Comparison of ENCODE assay signal across 12 mouse cellular contexts in the genomic region with DNA sequence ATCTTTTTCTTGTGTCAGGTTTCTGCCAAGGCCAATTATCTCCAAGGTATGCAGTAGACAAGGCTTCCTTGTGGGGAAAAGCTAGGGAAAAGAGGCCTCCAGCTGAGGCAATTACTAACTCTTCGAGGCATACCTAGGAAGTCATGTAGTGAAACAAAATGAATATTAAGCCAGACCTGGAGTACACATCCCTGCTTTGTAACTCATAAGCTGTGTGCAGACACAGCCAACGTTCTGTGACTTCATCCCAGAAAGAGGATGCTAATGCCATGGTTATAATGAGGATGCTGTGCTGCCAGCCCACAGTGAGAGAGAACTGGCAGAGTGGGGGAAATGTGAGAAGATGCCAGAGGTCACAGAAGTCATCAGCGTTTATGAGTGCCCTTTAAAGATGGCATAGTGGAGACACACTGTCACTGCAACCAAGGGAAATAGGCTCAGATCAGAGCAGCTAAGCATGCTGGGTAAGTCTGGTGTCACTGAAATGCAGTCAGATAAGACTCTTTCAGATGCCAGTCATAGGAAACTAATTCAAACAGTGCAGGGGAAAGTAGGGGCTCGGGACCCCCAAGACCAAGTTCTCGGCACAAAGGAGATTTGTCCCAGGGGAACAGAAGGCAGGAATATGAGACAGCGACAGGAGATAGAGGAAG. TPM values are rescaled to one million over a fixed set of nuclear protein-coding genes. Genes with fewer than 3 reads are reported as not detected.
DNase-seq lines count a peak whose midpoint lies in the region; ATAC-seq lines count a peak whose summit lies in the region.
"Had no signal": no experiment of that assay in that cellular context is flagged by ENCODE, and none has a peak within 500 bp of the region (broad histone marks: within the 10 kb centered on the region; RNA-seq: fewer than 3 reads in every experiment).

No protein-coding gene starts in this region.

- H3K4me2 ChIP-seq in forebrain, embryonic 16.5 days (ENCODE audit: low read length): 0 out of 2 replicates have a peak overlapping the region, but pooled peaks have one; percentile 5

- no peak overlapping the region for H3K9ac ChIP-seq in forebrain, embryonic 16.5 days (replicated peaks; ENCODE audit: low read depth, low read length)

- no peak for ATAC-seq in forebrain, embryonic 16.5 days

- H3K4me1 ChIP-seq in forebrain, embryonic 16.5 days (replicated peaks; ENCODE audit: control insufficient read depth, insufficient read depth, low read length): peaks cover 45% of the 10 kb centered on the region
- H3K4me1 ChIP-seq in midbrain, embryonic 10.5 days: peaks cover 68% of the 10 kb centered on the region

- H3K27me3 ChIP-seq in forebrain, embryonic 16.5 days (replicated peaks; ENCODE audit: control insufficient read depth, insufficient read depth, low read length): no peaks in the 10 kb centered on the region
- no peaks in the 10 kb centered on the region for H3K27me3 ChIP-seq in midbrain, embryonic 10.5 days (ENCODE audit: low read depth, poor library complexity, severe bottlenecking)

- H3K4me3 ChIP-seq in forebrain, embryonic 16.5 days (replicated peaks; ENCODE audit: low read length): no peak overlapping the region
- peak overlapping the region; percentile 44 for H3K4me3 ChIP-seq in midbrain, embryonic 10.5 days

- peak; percentile 37 for DNase-seq in embryo, embryonic 10.5 days (ENCODE audit: low spot score)
- no peak for DNase-seq in embryo, embryonic 11 days
- DNase-seq in Muller cell, postnatal 12 days (ENCODE audit: inconsistent ontology term): peak; percentile 43
- peak; percentile 48 for DNase-seq in midbrain, embryonic 10.5 days (ENCODE audit: low spot score)
- no peak for DNase-seq in urinary bladder, adult 18-20 months (ENCODE audit: low spot score in 2 of 2)
- no peak for DNase-seq in cerebellum, postnatal 36 days
- no peak for DNase-seq in lung, postnatal 36 days
- DNase-seq: adrenal gland, adult 2 months; cerebellum, adult 18-20 months; gastrocnemius, postnatal 14 days; left cerebral cortex, postnatal 4 days had no signal

- WGBS in forebrain, embryonic 16.5 days: 10% methylated on average over 6 of the region's 6 CpGs
- WGBS in midbrain, embryonic 10.5 days: 39% methylated on average over 6 of the region's 6 CpGs

- H3K27ac ChIP-seq in forebrain, embryonic 16.5 days (ENCODE audit: low read length): peak overlapping the region; percentile 89
- H3K27ac ChIP-seq in midbrain, embryonic 10.5 days (replicated peaks): peak overlapping the region; percentile 95

- H3K9me3 ChIP-seq in forebrain, embryonic 16.5 days (ENCODE audit: control insufficient read depth, low read length): no peaks in the 10 kb centered on the region
- H3K9me3 ChIP-seq in midbrain, embryonic 10.5 days (replicated peaks): no peaks in the 10 kb centered on the region

- H3K36me3 ChIP-seq in forebrain, embryonic 16.5 days (ENCODE audit: control insufficient read depth, insufficient read depth): no peaks in the 10 kb centered on the region
- no peaks in the 10 kb centered on the region for H3K36me3 ChIP-seq in midbrain, embryonic 10.5 days

RNA-seq across cellular contexts. Expression of a gene that starts 24.2 kb away (rescaled TPM):
- 32.2 and 37.2 TPM in 2 replicates for polyA plus RNA-seq in forebrain, embryonic 16.5 days (2015; fragmentation: Nextera tagmentation; extraction: Ambion mirVana)
- 30.9 and 44.7 TPM in 2 replicates for polyA plus RNA-seq in midbrain, embryonic 10.5 days (2016; fragmentation: Nextera tagmentation; extraction: Ambion mirVana)

Comparison
In these comparisons a context has a peak if more than half of its experiments do, and no peak if none do; other contexts are left out.
1. DNase-seq: peak in embryo, embryonic 10.5 days (single experiment), Muller cell, postnatal 12 days (single experiment) and midbrain, embryonic 10.5 days (single experiment); none in embryo, embryonic 11 days (single experiment), urinary bladder, adult 18-20 months (0 of 2), cerebellum, postnatal 36 days (0 of 2) and lung, postnatal 36 days (single experiment).